Mouse (Mus musculus) regulatory T cell (primary cell): ENCODE data around the gene Olfr659.

Experiments
- in situ Hi-C: fragments of 300-600 bp; cut with MboI, MseI; formaldehyde crosslinking; loops from one replicate; pipeline ENCODE4 v1.15.1; 2025; ENCODE audit warnings: high pct_unique_total_duplicates

The Olfr659 gene

GRCm38 (mm10) chr7:104666453-104666852 lies at the start of gene Olfr659:
Gene Olfr659 (plus strand): TSS chr7:104666753.
- in situ Hi-C loops: no loop called here

GRCm38 (mm10) chr7:104624494-104624893 lies 42.1 kb upstream of the Olfr659 start, which contains the start of gene Olfr657:
Gene Olfr657 (plus strand): TSS chr7:104624794.
- in situ Hi-C loops: no loop called here

DNA sequence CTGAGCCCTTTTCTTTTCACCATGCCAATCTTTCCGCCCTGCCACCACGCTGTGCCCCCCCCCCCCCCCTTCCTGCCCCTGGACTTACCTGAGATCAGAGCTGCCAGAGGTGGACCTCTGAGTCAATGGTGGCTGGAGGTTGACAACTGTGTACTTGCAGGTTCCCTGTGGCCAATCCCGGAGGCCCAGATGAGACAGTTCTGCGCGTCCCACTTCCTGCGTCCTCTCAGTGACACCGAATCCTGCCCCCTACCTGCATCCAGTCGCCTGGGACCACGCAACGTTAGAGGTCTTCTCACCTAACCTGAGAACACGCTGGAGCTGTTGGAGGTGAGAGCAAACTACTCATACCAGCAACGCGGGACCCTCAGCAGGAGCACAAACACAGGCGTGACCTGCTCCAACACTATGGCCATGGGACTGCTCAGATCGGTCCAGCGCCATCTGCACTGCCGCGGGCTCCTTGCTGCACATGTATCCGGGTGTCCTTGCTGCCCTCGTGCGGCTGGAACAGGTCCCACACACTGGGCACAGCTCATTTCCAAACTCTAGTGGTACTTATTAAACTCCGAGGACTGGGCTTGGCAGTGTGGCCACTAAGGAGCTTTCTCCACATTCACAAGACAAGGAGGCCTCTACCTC lies 19.6 kb upstream of the Olfr659 start, which contains the start of gene Olfr658:
Gene Olfr658 (minus strand): TSS at position 465 of the 642 bp plus-strand sequence.
- in situ Hi-C loops: no loop called here

DNA sequence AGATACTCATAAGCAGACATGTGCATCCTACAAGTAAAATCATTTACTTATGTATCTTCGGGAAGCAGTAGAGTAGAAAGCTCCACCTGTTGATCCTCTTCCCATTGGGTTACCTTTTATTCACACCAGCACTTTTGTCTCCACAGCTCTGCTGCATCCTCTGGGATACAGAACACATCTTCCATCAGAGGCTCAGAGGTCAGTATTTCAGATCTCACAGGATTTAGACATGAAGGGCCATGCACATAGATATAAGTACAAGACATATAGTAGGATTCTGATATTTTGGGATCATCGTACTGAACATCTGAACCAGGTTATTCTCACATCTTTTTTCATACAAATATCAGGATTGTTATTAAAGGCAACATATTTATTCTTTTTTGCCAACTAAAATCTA lies 19.6 kb downstream of the Olfr659 start, which contains the start of gene Olfr661:
Gene Olfr661 (plus strand): TSS at position 301 of the 400 bp plus-strand sequence.
- in situ Hi-C loops: no loop called here
